Mouse (Mus musculus) embryonic fibroblast, embryonic 13.5 days (primary cell): ENCODE measurements around the gene Smg6. TPM values are rescaled to one million over a fixed set of nuclear protein-coding genes. Genes with fewer than 3 reads are reported as not detected.

ENCODE experiments used
- H3K27ac ChIP-seq: 2 replicates; pipeline ENCODE4 v1.5.1; 2012; ENCODE audit warnings: low read length, control low read depth, inconsistent platforms; ENCODE audit not compliant: insufficient read depth
- H3K4me1 ChIP-seq: 2 replicates; pipeline ENCODE4 v1.6.1; 2011; ENCODE audit warnings: low read length; ENCODE audit not compliant: control insufficient read depth, insufficient read depth
- H3K4me3 ChIP-seq: 2 replicates; pipeline ENCODE4 v1.5.1; 2011; ENCODE audit warnings: mild to moderate bottlenecking, control low read depth, low read length; ENCODE audit not compliant: insufficient read depth
- CTCF ChIP-seq: IDR thresholded peaks from 2 replicates; pipeline ENCODE4 v1.5.1; 2011; ENCODE audit warnings: mild to moderate bottlenecking, control low read depth, low read length, moderate library complexity, borderline replicate concordance; ENCODE audit not compliant: insufficient read depth
- POLR2A ChIP-seq: IDR thresholded peaks from 2 replicates; pipeline ENCODE4 v1.6.1; 2011; ENCODE audit warnings: low read depth, mild to moderate bottlenecking, control low read depth, low read length, moderate library complexity
- polyA plus RNA-seq: library from polyadenylated mRNA; stranded (reverse); fragments of >200 nt; gene quantifications from 2 replicates; pipeline ENCODE4 v1.2.4, GENCODE M21; 2011; ENCODE audit warnings: low read depth; ENCODE audit not compliant: missing spikeins, insufficient read length

The Smg6 gene
- polyA plus RNA-seq, 1 experiment = 16.2 TPM

DNA sequence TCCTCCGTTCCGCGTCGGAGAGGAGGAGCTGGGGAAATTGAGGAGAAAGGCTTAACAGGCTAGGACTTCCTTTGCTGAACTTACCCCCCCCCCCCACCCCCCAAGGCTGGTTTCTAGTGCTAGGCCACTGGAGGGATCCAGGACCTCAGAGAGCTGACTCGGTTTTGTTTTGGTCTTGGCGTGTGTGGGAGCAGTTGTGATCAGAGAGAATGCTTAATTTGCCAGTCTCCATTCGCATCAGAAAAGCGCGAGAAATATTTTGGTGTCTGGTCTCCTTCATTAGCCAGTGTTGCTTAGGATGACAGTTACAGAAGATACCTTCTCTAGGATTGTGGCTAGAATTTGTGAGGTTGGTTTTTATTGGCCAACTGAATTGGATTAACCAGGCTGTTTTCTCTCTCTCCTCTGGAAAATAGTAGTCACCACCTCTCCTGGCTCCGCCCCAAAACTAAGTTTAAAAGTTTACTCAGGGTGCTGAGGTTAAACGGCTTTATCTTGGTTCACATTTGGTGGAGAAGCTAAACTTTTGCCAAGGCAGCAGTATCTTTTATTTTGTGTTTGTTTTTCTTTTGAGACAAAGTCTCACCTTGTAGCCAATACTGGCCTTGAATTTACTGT lies 874 bp downstream of the Smg6 start:
- Histone ChIP-seq H3K4me1 (no peaks in the 10 kb centered on the region), H3K4me3 (peak overlapping the region; percentile 90), H3K27ac (peak overlapping the region; percentile 94)
- TF ChIP-seq POLR2A (no peak), CTCF (no peak)

DNA sequence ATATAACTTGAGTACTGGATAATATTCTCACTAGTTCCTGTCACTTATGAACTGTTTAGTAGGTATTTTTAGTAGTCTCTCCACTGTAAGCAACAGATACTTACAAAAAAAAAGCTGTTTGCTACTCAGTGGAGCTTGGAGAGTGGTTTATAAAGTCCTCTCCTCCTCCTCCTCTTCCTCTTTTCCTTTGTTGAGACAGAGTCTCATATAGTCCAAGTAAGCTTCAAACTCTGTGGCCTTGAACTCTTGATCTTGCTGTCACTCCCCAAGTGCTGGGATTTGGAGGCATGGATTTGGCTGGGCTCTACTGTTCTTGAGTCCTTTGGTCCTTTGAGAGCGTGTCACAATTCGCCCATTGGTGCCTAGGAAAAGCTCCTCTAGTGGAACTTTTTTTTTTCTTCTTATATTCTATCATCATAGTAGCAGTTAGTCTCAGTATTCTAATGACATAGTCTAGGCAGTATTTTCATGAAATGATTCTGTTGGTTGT lies 1.7 kb downstream of the Smg6 start:
- no peaks in the 10 kb centered on the region for H3K4me1 ChIP-seq
- TF ChIP-seq CTCF (no peak), POLR2A (no peak)
- H3K27ac ChIP-seq = no peak overlapping the region
- H3K4me3 ChIP-seq = no peak overlapping the region

DNA sequence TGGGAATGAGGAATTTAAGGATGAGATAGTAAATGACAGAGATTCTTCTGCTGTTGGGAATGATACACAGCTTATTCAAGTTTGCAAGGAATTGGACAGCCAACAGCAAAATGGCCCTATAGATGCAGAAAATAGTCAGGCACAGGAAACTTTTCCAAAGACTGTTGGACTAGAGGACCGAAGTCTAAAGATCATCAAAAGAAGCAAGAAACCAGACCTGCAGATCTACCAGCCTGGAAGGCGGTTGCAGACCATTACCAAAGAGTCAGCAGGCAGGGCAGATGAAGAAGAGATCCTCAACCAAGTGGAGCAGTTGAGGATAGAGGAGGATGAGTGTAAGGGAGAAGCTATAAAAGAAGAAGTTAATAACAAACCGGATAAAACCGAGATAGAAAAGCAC lies 3.5 kb downstream of the Smg6 start:
- no peak for TF ChIP-seq CTCF
- no peak for TF ChIP-seq POLR2A
- Histone ChIP-seq H3K4me1 (no peaks in the 10 kb centered on the region), H3K27ac (no peak overlapping the region), H3K4me3 (no peak overlapping the region)

DNA sequence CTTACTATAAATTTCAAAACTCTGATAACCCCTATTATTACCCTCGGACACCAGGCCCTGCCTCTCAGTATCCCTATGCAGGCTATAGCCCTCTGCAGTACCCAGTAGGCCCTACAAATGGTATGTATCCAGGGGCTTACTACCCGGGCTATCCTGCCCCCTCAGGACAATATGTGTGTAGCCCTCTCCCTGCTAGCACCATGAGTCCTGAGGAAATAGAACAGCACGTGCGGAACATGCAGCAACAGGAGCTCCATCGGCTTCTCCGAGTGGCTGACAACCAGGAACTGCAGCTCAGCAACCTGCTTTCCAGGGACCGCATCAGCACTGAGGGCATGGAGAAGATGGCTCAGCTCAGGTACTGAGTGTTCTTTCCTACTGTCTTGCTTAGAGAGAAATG lies 4.8 kb downstream of the Smg6 start:
- Histone ChIP-seq H3K4me1 (no peaks in the 10 kb centered on the region), H3K27ac (no peak overlapping the region), H3K4me3 (no peak overlapping the region)
- TF ChIP-seq CTCF (no peak), POLR2A (no peak)

DNA sequence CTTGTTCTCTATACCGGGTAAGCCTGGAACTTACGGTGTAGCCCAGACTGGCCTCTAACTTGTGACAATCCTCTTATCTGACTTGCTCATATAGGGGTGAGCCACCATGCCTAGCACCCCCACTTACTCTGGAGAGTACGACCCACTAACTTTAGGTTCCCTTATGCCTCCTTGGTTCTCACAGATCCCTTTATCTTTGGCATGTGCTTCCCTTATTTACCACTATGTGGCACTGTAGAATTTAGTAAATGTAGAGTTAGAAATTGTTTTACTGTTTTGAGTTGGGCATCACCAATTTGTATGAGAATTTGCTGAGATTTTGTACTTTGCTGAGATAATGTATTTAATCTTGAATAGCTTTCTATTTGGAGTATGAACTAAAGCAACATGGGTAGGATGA lies 20.7 kb downstream of the Smg6 start:
- no peak overlapping the region for H3K4me3 ChIP-seq

DNA sequence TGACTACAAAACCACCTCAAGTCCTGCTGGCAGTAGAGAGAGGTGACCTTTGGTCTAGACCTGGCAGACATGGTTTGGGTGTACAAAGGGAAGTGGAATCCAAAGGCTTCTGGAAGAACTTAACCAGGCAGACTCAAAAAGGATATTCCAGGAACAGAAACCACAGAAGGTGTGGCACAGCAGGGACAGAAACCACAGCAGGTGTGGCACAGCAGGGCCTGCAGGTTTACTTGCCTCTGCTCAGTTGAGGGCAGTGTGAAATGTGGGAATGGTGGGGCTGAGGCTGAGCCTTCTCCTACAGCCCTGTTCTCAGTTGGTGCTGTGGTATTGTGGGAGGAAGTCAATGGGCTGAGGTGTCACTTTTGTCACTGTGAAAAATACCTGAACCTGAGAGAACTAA lies 29.3 kb downstream of the Smg6 start:
- TF ChIP-seq POLR2A (no peak), CTCF (no peak)
- Histone ChIP-seq H3K4me1 (no peaks in the 10 kb centered on the region), H3K27ac (no peak overlapping the region), H3K4me3 (no peak overlapping the region)

More for the DNA sequence above, 20.7 kb downstream of the Smg6 start:
- H3K27ac ChIP-seq = no peak overlapping the region
- H3K4me1 ChIP-seq = no peaks in the 10 kb centered on the region; the same call in 1 of the 2 replicates
- TF ChIP-seq CTCF = no peak
- no peak for TF ChIP-seq POLR2A

DNA sequence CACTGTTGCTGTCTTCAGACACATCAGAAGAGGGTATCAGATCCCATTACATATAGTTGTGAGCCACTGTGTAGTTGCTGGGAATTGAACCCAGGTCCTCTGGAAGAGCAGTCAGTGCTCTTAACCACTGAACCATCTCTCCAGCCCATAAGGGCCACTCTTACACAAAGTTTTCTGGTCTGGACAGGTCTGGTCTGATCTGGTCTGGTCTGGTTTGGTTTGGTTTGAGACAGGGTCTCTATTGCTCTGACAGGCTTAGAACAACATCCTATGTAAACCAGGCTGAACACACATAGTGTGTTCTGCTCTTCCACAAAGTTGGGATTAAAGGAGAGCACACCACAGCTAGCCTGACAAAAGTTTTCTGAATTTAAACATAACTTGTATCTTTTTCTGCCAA lies 30.4 kb downstream of the Smg6 start:
- H3K27ac ChIP-seq = no peak overlapping the region
- no peak for TF ChIP-seq POLR2A
- no peak for TF ChIP-seq CTCF
- no peak overlapping the region for H3K4me3 ChIP-seq
- H3K4me1 ChIP-seq = no peaks in the 10 kb centered on the region

DNA sequence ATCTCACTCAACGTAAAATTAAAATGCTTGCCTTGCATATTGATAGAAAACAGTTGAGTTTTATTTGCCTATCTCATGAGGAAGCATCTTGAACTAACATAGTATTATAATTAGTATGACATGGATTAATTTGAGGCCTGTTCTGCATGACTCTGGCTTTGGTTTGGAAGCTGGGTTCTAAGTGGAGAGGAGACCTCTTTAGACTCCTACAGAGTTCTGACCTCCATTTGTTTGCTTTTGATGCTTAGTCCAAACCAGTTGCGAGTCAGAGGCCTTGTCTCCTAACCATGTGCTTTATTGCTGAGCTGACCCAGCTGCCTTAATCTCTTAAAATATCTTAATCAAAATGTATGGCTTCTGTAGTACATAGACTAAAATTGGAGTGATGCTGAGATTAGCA lies 32.0 kb downstream of the Smg6 start:
- Histone ChIP-seq H3K4me3 (no peak overlapping the region), H3K27ac (no peak overlapping the region), H3K4me1 (no peaks in the 10 kb centered on the region)
- TF ChIP-seq POLR2A (no peak), CTCF (no peak)

DNA sequence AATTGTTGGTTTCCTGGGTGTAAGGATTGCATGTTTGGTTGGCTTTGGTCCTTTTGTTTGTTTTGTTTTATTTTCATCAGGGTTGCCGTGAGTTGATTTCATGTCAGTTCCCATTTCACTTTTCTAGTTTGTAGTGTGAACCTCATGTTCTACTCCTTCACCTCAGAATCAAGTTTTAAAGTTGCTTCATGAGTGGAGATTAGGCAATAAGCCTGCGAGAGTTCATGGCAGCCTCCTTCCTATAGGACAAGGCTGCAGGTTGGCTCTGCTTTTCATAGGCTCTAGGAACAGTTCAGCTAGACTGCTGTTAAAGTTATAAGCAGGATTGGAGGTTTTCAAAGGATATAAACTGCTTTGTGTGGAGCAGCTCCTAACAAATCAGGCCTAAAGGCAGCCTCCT lies 33.9 kb downstream of the Smg6 start:
- no peak overlapping the region for H3K27ac ChIP-seq
- peaks cover 3% of the 10 kb centered on the region; the same call in 1 of the 2 replicates for H3K4me1 ChIP-seq
- no peak overlapping the region for H3K4me3 ChIP-seq
- TF ChIP-seq CTCF = no peak
- TF ChIP-seq POLR2A = no peak

DNA sequence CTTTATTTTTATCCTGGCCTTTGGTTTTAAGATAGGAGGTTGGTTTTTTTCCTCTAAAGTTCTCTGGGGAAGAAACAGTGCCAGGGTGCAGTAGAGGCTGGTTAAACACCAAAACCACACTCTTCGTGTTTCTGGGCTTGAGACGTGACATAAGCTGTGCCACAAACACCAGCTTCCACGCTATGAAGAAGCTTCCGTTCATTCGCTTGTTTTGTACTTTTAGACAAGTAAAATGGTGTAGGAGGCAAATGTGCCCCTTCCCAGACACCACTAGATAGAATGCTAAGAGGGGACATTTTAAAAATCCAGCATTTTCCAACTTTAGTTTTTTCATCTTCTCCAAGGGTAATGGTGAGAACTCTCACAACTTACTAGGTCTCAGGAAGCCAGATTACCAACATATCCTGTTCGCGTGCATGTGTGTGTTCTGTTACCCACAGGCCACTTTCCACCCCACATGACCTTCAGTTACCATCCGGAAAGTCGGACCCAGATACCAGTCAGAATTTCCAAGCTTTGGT lies 34.5 kb downstream of the Smg6 start:
- Histone ChIP-seq H3K4me1 (peaks cover 3% of the 10 kb centered on the region; the same call in 1 of the 2 replicates), H3K27ac (no peak overlapping the region), H3K4me3 (no peak overlapping the region)
- TF ChIP-seq CTCF (no peak), POLR2A (no peak)

DNA sequence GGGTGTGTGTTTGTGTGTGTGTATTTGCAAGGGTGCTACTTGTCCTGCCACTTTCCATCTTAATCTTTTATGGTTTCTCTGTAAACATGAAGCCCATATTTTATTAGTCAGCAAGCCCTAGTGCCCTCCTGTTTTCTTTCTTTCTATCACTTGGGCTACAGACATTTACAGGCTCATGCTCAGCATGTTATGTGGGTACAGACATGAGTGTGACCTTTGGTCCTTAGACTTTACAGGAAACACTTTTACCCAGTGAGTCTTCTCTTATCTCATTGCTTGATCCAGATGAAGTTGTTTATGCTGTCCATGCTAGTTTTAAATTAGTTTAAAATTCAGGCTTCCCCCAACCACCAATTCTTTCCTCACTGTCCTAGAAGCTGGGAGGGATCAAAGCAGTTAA lies 36.3 kb downstream of the Smg6 start:
- Histone ChIP-seq H3K27ac (peak overlapping the region; percentile 47; the same call in 1 of the 2 replicates), H3K4me3 (no peak overlapping the region), H3K4me1 (peaks cover 3% of the 10 kb centered on the region)
- no peak for TF ChIP-seq CTCF
- TF ChIP-seq POLR2A = no peak
